Mouse (Mus musculus): ENCODE data around the gene Prss36.

- TF ChIP-seq POLR2A (IDR thresholded peaks at IDR 0.05; ENCODE audit: low read depth, low read length): no peak
- no peak for TF ChIP-seq CTCF (IDR thresholded peaks at IDR 0.05; ENCODE audit: extremely low read depth, insufficient read depth, insufficient read length, insufficient replicate concordance)
These were observed 60.0 kb downstream of the Prss36 start for GRCm38 (mm10) chr7:127886551-127886950.

Data from spleen, adult 2 months (tissue).